Mouse (Mus musculus): Measurements from ENCODE around the gene Clstn3. TPM values are rescaled to one million over a fixed set of nuclear protein-coding genes. Genes with fewer than 3 reads are reported as not detected.

Gene Clstn3
- polyA plus RNA-seq, 1 experiment from 2014 or later: 0.31 TPM

- DNase-seq (ENCODE audit: low spot score): no peak
- no peaks in the 10 kb centered on the region for H3K27me3 ChIP-seq (replicated peaks; ENCODE audit: insufficient read depth, low read length)
- TF ChIP-seq EP300 (IDR thresholded peaks at IDR 0.05) (no peak), CTCF (IDR thresholded peaks at IDR 0.05) (no peak)
- H3K9ac ChIP-seq (replicated peaks; ENCODE audit: low read depth): no peak overlapping the region
- no peak overlapping the region for H3K4me3 ChIP-seq (ENCODE audit: low read depth, low read length)
- no peak overlapping the region for H3K27ac ChIP-seq (ENCODE audit: low read length)
- no peaks in the 10 kb centered on the region for H3K36me3 ChIP-seq (ENCODE audit: insufficient read depth, low read length)
- ATAC-seq: no peak
- 69% methylated on average over 2 of the region's 2 CpGs for WGBS
- no peaks in the 10 kb centered on the region for H3K9me3 ChIP-seq (ENCODE audit: low read length)
- no peaks in the 10 kb centered on the region for H3K4me1 ChIP-seq (ENCODE audit: insufficient read depth, low read depth, low read length)
- H3K4me2 ChIP-seq (replicated peaks; ENCODE audit: low read depth, low read length): no peak overlapping the region
Measured at GRCm38 (mm10) chr6:124447356-124447755, 17.2 kb downstream of the Clstn3 start.

- no peak for ATAC-seq
- H3K27me3 ChIP-seq (replicated peaks; ENCODE audit: insufficient read depth, low read length): no peaks in the 10 kb centered on the region
- TF ChIP-seq CTCF (IDR thresholded peaks at IDR 0.05) (no peak), EP300 (IDR thresholded peaks at IDR 0.05) (no peak)
- no peak overlapping the region for H3K4me2 ChIP-seq (replicated peaks; ENCODE audit: low read depth, low read length)
- no peak overlapping the region for H3K9ac ChIP-seq (replicated peaks; ENCODE audit: low read depth)
- no peak overlapping the region for H3K27ac ChIP-seq (ENCODE audit: low read length)
- DNase-seq (ENCODE audit: low spot score): no peak
- WGBS: 94% methylated on average over 9 of the region's 9 CpGs
- H3K9me3 ChIP-seq (ENCODE audit: low read length): no peaks in the 10 kb centered on the region
- H3K4me3 ChIP-seq (ENCODE audit: low read depth, low read length): no peak overlapping the region
- H3K4me1 ChIP-seq (ENCODE audit: insufficient read depth, low read depth, low read length): no peaks in the 10 kb centered on the region
- no peaks in the 10 kb centered on the region for H3K36me3 ChIP-seq (ENCODE audit: insufficient read depth, low read length)
Measured at GRCm38 (mm10) chr6:124446459-124446858, 18.1 kb downstream of the Clstn3 start.

GRCm38 (mm10) chr6:124446024-124446423, 18.6 kb downstream of the Clstn3 start:
- Histone ChIP-seq H3K36me3 (ENCODE audit: insufficient read depth, low read length) (no peaks in the 10 kb centered on the region), H3K27ac (ENCODE audit: low read length) (no peak overlapping the region), H3K9ac (replicated peaks; ENCODE audit: low read depth) (no peak overlapping the region), H3K4me2 (replicated peaks; ENCODE audit: low read depth, low read length) (no peak overlapping the region), H3K27me3 (replicated peaks; ENCODE audit: insufficient read depth, low read length) (no peaks in the 10 kb centered on the region), H3K4me3 (ENCODE audit: low read depth, low read length) (no peak overlapping the region), H3K4me1 (ENCODE audit: insufficient read depth, low read depth, low read length) (no peaks in the 10 kb centered on the region), H3K9me3 (ENCODE audit: low read length) (no peaks in the 10 kb centered on the region)
- WGBS: 91% methylated on average over 2 of the region's 2 CpGs
- DNase-seq (ENCODE audit: low spot score) (no peak), ATAC-seq (no peak)
- TF ChIP-seq CTCF (IDR thresholded peaks at IDR 0.05) (no peak), EP300 (IDR thresholded peaks at IDR 0.05) (no peak)

GRCm38 (mm10) chr6:124443338-124443737, 21.3 kb downstream of the Clstn3 start:
- DNase-seq (ENCODE audit: low spot score): no peak

GRCm38 (mm10) chr6:124436245-124436644, 28.3 kb downstream of the Clstn3 start:
- 74% methylated on average over 7 of the region's 7 CpGs for WGBS
- Histone ChIP-seq H3K9me3 (ENCODE audit: low read length) (no peaks in the 10 kb centered on the region), H3K9ac (replicated peaks; ENCODE audit: low read depth) (no peak overlapping the region), H3K27me3 (replicated peaks; ENCODE audit: insufficient read depth, low read length) (no peaks in the 10 kb centered on the region), H3K4me2 (replicated peaks; ENCODE audit: low read depth, low read length) (no peak overlapping the region), H3K27ac (ENCODE audit: low read length) (no peak overlapping the region), H3K4me1 (ENCODE audit: insufficient read depth, low read depth, low read length) (no peaks in the 10 kb centered on the region), H3K4me3 (ENCODE audit: low read depth, low read length) (no peak overlapping the region), H3K36me3 (ENCODE audit: insufficient read depth, low read length) (no peaks in the 10 kb centered on the region)
- no peak for DNase-seq (ENCODE audit: low spot score)
- no peak for TF ChIP-seq CTCF (IDR thresholded peaks at IDR 0.05)
- no peak for TF ChIP-seq EP300 (IDR thresholded peaks at IDR 0.05)
- ATAC-seq: no peak

More at GRCm38 (mm10) chr6:124443338-124443737, 21.3 kb downstream of the Clstn3 start:
- H3K9me3 ChIP-seq (ENCODE audit: low read length): no peaks in the 10 kb centered on the region
- H3K9ac ChIP-seq (replicated peaks; ENCODE audit: low read depth): no peak overlapping the region
- no peak for ATAC-seq
- 79% methylated on average over 2 of the region's 2 CpGs for WGBS
- H3K4me3 ChIP-seq (ENCODE audit: low read depth, low read length): no peak overlapping the region
- H3K27me3 ChIP-seq (replicated peaks; ENCODE audit: insufficient read depth, low read length): no peaks in the 10 kb centered on the region
- no peak overlapping the region for H3K27ac ChIP-seq (ENCODE audit: low read length)
- H3K36me3 ChIP-seq (ENCODE audit: insufficient read depth, low read length): no peaks in the 10 kb centered on the region
- H3K4me1 ChIP-seq (ENCODE audit: insufficient read depth, low read depth, low read length): no peaks in the 10 kb centered on the region
- no peak for TF ChIP-seq CTCF (IDR thresholded peaks at IDR 0.05)
- TF ChIP-seq EP300 (IDR thresholded peaks at IDR 0.05): no peak
- H3K4me2 ChIP-seq (replicated peaks; ENCODE audit: low read depth, low read length): no peak overlapping the region

- no peaks in the 10 kb centered on the region for H3K9me3 ChIP-seq (ENCODE audit: low read length)
Measured at GRCm38 (mm10) chr6:124435173-124435572, 29.4 kb downstream of the Clstn3 start.

More at GRCm38 (mm10) chr6:124435173-124435572, 29.4 kb downstream of the Clstn3 start:
- Histone ChIP-seq H3K27ac (ENCODE audit: low read length) (no peak overlapping the region), H3K9ac (replicated peaks; ENCODE audit: low read depth) (no peak overlapping the region), H3K4me3 (ENCODE audit: low read depth, low read length) (no peak overlapping the region), H3K27me3 (replicated peaks; ENCODE audit: insufficient read depth, low read length) (no peaks in the 10 kb centered on the region), H3K4me1 (ENCODE audit: insufficient read depth, low read depth, low read length) (no peaks in the 10 kb centered on the region), H3K36me3 (ENCODE audit: insufficient read depth, low read length) (no peaks in the 10 kb centered on the region), H3K4me2 (replicated peaks; ENCODE audit: low read depth, low read length) (no peak overlapping the region)
- ATAC-seq (no peak), DNase-seq (ENCODE audit: low spot score) (no peak)
- WGBS: 54% methylated on average over 5 of the region's 5 CpGs
- no peak for TF ChIP-seq EP300 (IDR thresholded peaks at IDR 0.05)
- TF ChIP-seq CTCF (IDR thresholded peaks at IDR 0.05): no peak

Measured in lung, postnatal 0 days (tissue).